Mouse (Mus musculus) stomach, embryonic 15.5 days (tissue): ENCODE data around the gene Ubr1. TPM values are rescaled to one million over a fixed set of nuclear protein-coding genes. Genes with fewer than 3 reads are reported as not detected.
"Not testable (repeated sequence)": the region's sequence is repeated elsewhere in the genome, so short reads cannot be mapped to it uniquely, and the experiment has no call there.

Experiments
- ATAC-seq: fragments of 200-750 bp; cut with Nextera tagmentation; 2 replicates; pipeline ENCODE4 v1.8.0; 2017; ENCODE audit warnings: low read depth, moderate number of reproducible peaks, moderate TSS enrichment; ENCODE audit not compliant: insufficient read depth, low FRiP score
- H3K27ac ChIP-seq: fragments of 300-500 bp; sonication (generic); 2 replicates; pipeline ENCODE4 v1.5.1; 2015; ENCODE audit warnings: mild to moderate bottlenecking, inconsistent platforms
- H3K27me3 ChIP-seq: fragments of 300-500 bp; sonication (generic); replicated peaks from 2 replicates; pipeline ENCODE4 v1.6.1; 2015; ENCODE audit warnings: inconsistent platforms
- H3K36me3 ChIP-seq: fragments of 300-500 bp; sonication (generic); 2 replicates; pipeline ENCODE4 v1.6.1; 2015; ENCODE audit warnings: inconsistent platforms
- H3K4me1 ChIP-seq: fragments of 300-500 bp; sonication (generic); 2 replicates; pipeline ENCODE4 v1.6.1; 2015; ENCODE audit warnings: inconsistent platforms
- H3K4me2 ChIP-seq: fragments of 300-500 bp; sonication (generic); 2 replicates; pipeline ENCODE4 v1.6.1; 2015; ENCODE audit warnings: mild to moderate bottlenecking, inconsistent platforms
- H3K4me3 ChIP-seq: fragments of 300-500 bp; sonication (generic); replicated peaks from 2 replicates; pipeline ENCODE4 v1.5.1; 2015; ENCODE audit warnings: inconsistent platforms
- H3K9ac ChIP-seq: fragments of 300-500 bp; sonication (generic); 2 replicates; pipeline ENCODE4 v1.6.1; 2015; ENCODE audit warnings: inconsistent platforms
- H3K9me3 ChIP-seq: fragments of 300-500 bp; sonication (generic); 2 replicates; pipeline ENCODE4 v1.6.1; 2016; ENCODE audit warnings: inconsistent platforms
- WGBS: fragments of 180-500 bp; shearing (Covaris S2); methylation state at CpG from one replicate; pipeline ENCODE4 v1.1.7; 2015; 5-methylcytosine and 5-hydroxymethylcytosine counted together
- polyA plus RNA-seq: library from polyadenylated mRNA; unstranded; fragments of >200 nt; fragmentation: Nextera tagmentation; extraction: Ambion mirVana; gene quantifications from 2 replicates; pipeline ENCODE4 v1.2.1, GENCODE M21; 2015

Gene Ubr1
- polyA plus RNA-seq, 1 experiment from 2014 or later, result 21.5 TPM

DNA sequence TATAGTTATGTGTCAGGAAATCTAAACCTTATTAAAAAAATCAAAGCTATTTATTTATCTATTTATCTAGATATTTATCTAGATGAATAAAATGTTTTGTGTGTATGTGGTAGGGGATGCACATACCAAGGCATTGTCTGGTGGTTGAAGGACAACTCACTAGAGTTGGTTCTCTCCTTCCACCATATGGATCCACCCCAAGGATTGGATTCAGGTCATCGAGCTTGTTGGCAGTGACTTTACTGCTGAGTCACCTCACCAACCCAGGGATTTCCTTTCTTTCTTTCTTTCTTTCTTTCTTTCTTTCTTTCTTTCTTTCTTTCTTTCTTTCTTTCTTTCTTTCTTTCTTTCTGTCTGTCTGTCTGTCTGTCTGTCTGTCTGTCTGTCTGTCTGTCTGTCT lies 26.1 kb upstream of the Ubr1 start:
- not testable (repeated sequence) for H3K4me1 ChIP-seq, H3K4me3 ChIP-seq, H3K27ac ChIP-seq, ATAC-seq, H3K36me3 ChIP-seq, H3K9me3 ChIP-seq, H3K27me3 ChIP-seq, H3K4me2 ChIP-seq, H3K9ac ChIP-seq
- 71% methylated on average over 1 of the region's 1 CpGs for WGBS

DNA sequence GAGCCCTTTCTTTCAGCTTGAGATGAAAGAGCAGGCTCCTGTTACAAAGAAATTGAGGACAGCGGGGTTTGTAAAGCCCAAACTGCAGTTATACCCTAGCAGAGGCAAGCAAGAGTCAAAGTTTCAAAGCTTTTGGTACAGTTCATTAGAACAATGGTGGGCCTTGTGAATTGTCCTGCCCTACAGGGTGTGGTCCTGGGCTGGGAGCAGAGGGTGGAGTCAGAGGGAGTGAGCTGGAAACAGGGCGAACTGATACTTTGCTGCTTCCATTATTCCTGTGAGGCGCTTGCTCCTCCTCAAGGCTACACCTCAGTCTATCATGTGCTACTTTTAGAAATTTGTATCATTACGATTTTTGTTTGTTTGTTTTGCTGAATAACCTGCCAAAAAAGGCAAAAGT lies 20.7 kb upstream of the Ubr1 start:
- no peak for ATAC-seq
- Histone ChIP-seq H3K36me3 (no peaks in the 10 kb centered on the region), H3K4me3 (no peak overlapping the region), H3K27ac (no peak overlapping the region), H3K9ac (no peak overlapping the region), H3K27me3 (no peaks in the 10 kb centered on the region), H3K9me3 (no peaks in the 10 kb centered on the region), H3K4me1 (no peaks in the 10 kb centered on the region), H3K4me2 (no peak overlapping the region)
- 66% methylated on average over 4 of the region's 4 CpGs for WGBS

- Histone ChIP-seq H3K4me3 (no peak overlapping the region), H3K4me1 (no peaks in the 10 kb centered on the region), H3K9me3 (no peaks in the 10 kb centered on the region), H3K27me3 (no peaks in the 10 kb centered on the region), H3K9ac (no peak overlapping the region), H3K27ac (no peak overlapping the region), H3K36me3 (no peaks in the 10 kb centered on the region), H3K4me2 (no peak overlapping the region)
- no peak for ATAC-seq
- 95% methylated on average over 1 of the region's 1 CpGs for WGBS
Measured at GRCm38 (mm10) chr2:120985241-120985640, 14.7 kb upstream of the Ubr1 start.

DNA sequence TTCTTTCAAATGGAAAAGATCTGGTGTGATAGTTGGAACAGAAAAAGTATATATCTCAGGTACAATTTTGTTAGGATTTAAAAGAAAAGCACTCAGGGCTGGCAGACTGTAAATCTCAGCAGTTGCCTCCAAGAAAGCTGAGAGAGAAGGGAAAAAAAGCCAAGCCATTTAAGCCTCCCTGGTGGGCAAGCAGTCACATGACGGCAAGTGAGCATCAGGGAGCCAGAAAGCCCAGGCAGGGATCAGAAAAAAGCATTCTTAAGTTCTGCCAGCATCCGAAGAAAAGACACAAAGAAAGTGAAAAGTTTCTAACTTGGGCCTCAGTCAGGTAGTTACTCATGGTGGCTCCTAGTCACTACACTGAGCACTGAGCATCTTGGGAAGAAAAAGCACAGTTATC lies 13.1 kb upstream of the Ubr1 start:
- Histone ChIP-seq H3K36me3 (no peaks in the 10 kb centered on the region), H3K9me3 (no peaks in the 10 kb centered on the region), H3K4me2 (no peak overlapping the region), H3K27ac (no peak overlapping the region), H3K4me1 (no peaks in the 10 kb centered on the region), H3K27me3 (no peaks in the 10 kb centered on the region), H3K4me3 (no peak overlapping the region), H3K9ac (no peak overlapping the region)
- WGBS, result 44% methylated on average over 2 of the region's 2 CpGs
- ATAC-seq, result no peak

GRCm38 (mm10) chr2:120980861-120981260 lies 10.3 kb upstream of the Ubr1 start:
- Histone ChIP-seq H3K4me1 (no peaks in the 10 kb centered on the region), H3K27me3 (no peaks in the 10 kb centered on the region), H3K27ac (no peak overlapping the region), H3K4me3 (no peak overlapping the region), H3K9ac (no peak overlapping the region), H3K9me3 (no peaks in the 10 kb centered on the region), H3K36me3 (no peaks in the 10 kb centered on the region), H3K4me2 (no peak overlapping the region)
- WGBS, result 45% methylated on average over 2 of the region's 2 CpGs
- ATAC-seq, result no peak

- ATAC-seq, result no peak
- no peak overlapping the region for H3K4me3 ChIP-seq
Measured at GRCm38 (mm10) chr2:120979819-120980218, 9.3 kb upstream of the Ubr1 start.

GRCm38 (mm10) chr2:120978693-120979037 lies 8.2 kb upstream of the Ubr1 start:
- Histone ChIP-seq H3K27ac (no peak overlapping the region), H3K27me3 (no peaks in the 10 kb centered on the region), H3K4me1 (no peaks in the 10 kb centered on the region), H3K4me3 (no peak overlapping the region), H3K4me2 (no peak overlapping the region), H3K9me3 (no peaks in the 10 kb centered on the region), H3K9ac (no peak overlapping the region), H3K36me3 (no peaks in the 10 kb centered on the region)
- WGBS, result 49% methylated on average over 2 of the region's 2 CpGs
- no peak for ATAC-seq

More at GRCm38 (mm10) chr2:120979819-120980218, 9.3 kb upstream of the Ubr1 start:
- 76% methylated on average over 1 of the region's 1 CpGs for WGBS
- H3K27me3 ChIP-seq, result no peaks in the 10 kb centered on the region
- H3K4me1 ChIP-seq, result no peaks in the 10 kb centered on the region
- no peak overlapping the region for H3K4me2 ChIP-seq
- H3K9ac ChIP-seq, result no peak overlapping the region
- no peaks in the 10 kb centered on the region for H3K36me3 ChIP-seq
- no peaks in the 10 kb centered on the region for H3K9me3 ChIP-seq
- no peak overlapping the region for H3K27ac ChIP-seq

- 80% methylated on average over 8 of the region's 8 CpGs for whole genome bisulfite sequencing
- Histone ChIP-seq H3K27ac (0 out of 2 replicates have a peak overlapping the region, but pooled peaks have one; percentile 79), H3K36me3 (no peaks in the 10 kb centered on the region), H3K27me3 (no peaks in the 10 kb centered on the region), H3K4me1 (no peaks in the 10 kb centered on the region), H3K9me3 (no peaks in the 10 kb centered on the region), H3K4me2 (peak overlapping the region; percentile 96), H3K4me3 (peak overlapping the region; percentile 74), H3K9ac (no peak overlapping the region)
- ATAC-seq, result no peak
Measured at GRCm38 (mm10) chr2:120977926-120978692, 7.6 kb upstream of the Ubr1 start.

- Histone ChIP-seq H3K27me3 (no peaks in the 10 kb centered on the region), H3K4me3 (peak within 1 kb of the TSS; percentile 74), H3K36me3 (no peaks in the 10 kb centered on the region), H3K9me3 (no peaks in the 10 kb centered on the region), H3K9ac (peak within 1 kb of the TSS; percentile 84), H3K4me2 (peak within 1 kb of the TSS; percentile 96), H3K27ac (peak within 1 kb of the TSS; percentile 79), H3K4me1 (no peaks in the 10 kb centered on the region)
- ATAC-seq, result peak; percentile 81
- WGBS, result 1% methylated on average over 63 of the region's 71 CpGs
Measured at GRCm38 (mm10) chr2:120976990-120977925, 6.7 kb upstream of the Ubr1 start, which contains the start of gene Tmem62. Gene Tmem62, plus strand, starts transcription at chr2:120977017.

DNA sequence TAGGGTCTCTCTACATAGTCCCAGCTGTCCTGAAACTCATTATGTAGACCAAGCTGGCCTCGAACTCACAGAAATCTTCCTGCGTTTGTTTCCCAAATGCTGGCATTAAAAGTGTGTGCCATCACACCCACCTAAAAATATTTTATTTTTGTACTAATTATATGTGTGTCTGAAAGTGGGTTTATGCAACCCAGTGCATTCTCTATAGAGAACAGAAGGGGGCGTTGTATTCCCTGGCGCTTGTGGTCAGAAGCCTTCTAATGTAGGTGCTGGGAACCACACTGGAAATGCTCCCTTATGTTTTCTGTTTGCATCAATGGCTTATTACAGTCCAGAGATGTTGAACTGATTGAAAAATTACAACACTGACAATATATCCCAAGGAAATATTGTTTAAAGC lies 5.8 kb upstream of the Ubr1 start:
- no peak overlapping the region for H3K4me2 ChIP-seq
- H3K4me3 ChIP-seq, result no peak overlapping the region
- no peaks in the 10 kb centered on the region for H3K4me1 ChIP-seq
- no peaks in the 10 kb centered on the region for H3K27me3 ChIP-seq
- no peak overlapping the region for H3K9ac ChIP-seq
- H3K9me3 ChIP-seq, result no peaks in the 10 kb centered on the region
- no peak overlapping the region for H3K27ac ChIP-seq
- no peaks in the 10 kb centered on the region for H3K36me3 ChIP-seq
- ATAC-seq, result no peak
- WGBS, result 54% methylated on average over 4 of the region's 4 CpGs

DNA sequence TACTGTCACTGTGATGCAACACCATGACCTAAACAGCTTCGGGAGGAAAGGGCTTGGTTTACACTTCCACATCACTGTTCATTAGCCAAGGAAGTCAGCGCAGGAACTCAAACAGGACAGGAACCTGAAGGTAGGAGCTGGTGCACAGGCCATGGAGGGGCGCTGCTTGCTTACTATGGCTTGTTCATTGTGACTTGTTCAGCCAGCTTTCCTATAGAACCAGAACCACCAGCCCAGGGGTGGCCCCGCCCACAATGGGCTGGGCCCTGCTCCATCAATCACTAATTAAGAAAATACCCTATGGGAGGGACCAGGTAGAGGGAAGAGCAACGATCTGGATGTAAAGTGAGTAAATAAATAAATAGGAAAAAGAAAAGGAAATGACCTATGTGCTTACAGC lies 2.4 kb upstream of the Ubr1 start:
- H3K36me3 ChIP-seq, result no peaks in the 10 kb centered on the region
- H3K4me2 ChIP-seq, result no peak overlapping the region; the same call in 1 of the 2 replicates
- no peak overlapping the region for H3K4me3 ChIP-seq
- H3K4me1 ChIP-seq, result peaks cover 7% of the 10 kb centered on the region; the same call in 1 of the 2 replicates
- no peaks in the 10 kb centered on the region for H3K9me3 ChIP-seq
- H3K9ac ChIP-seq, result no peak overlapping the region
- no peaks in the 10 kb centered on the region for H3K27me3 ChIP-seq
- H3K27ac ChIP-seq, result no peak overlapping the region
- WGBS, result 19% methylated on average over 5 of the region's 5 CpGs
- ATAC-seq, result no peak

DNA sequence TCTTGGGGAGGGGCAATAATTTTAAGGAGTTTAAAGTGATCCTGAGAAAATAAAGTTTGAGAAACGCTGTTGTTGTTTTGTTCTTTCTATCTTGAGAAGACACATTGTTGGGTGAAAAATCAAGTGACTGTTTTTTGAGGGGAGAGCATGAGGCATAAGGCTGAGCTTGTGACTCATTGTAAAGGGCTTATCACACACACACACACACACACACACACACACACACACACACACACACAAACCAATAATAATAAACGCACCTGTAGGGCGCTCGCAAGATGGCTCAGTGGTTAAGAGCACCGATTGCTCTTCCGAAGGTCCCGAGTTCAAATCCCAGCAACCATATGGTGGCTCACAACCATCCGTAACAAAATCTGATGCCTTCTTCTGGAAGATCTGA lies 1.7 kb upstream of the Ubr1 start:
- not testable (repeated sequence) for H3K27ac ChIP-seq, H3K4me2 ChIP-seq, H3K27me3 ChIP-seq, H3K4me3 ChIP-seq, ATAC-seq, H3K36me3 ChIP-seq, H3K4me1 ChIP-seq, H3K9ac ChIP-seq, H3K9me3 ChIP-seq
- 94% methylated on average over 8 of the region's 8 CpGs for WGBS
